Mouse (Mus musculus): ENCODE measurements around the gene Fbxo2.

- no peak for TF ChIP-seq GATA1 (IDR thresholded peaks at IDR 0.05; ENCODE audit: borderline replicate concordance, low read length)
- TF ChIP-seq FLI1 (IDR thresholded peaks at IDR 0.05; ENCODE audit: low read length), result no peak
These were observed 9.5 kb upstream of the Fbxo2 start for GRCm38 (mm10) chr4:148150953-148151266.

Measured in megakaryocyte, embryonic 14.5 days (primary cell).